Comparison of ENCODE assay signal across 8 mouse cellular contexts in the genomic region with DNA sequence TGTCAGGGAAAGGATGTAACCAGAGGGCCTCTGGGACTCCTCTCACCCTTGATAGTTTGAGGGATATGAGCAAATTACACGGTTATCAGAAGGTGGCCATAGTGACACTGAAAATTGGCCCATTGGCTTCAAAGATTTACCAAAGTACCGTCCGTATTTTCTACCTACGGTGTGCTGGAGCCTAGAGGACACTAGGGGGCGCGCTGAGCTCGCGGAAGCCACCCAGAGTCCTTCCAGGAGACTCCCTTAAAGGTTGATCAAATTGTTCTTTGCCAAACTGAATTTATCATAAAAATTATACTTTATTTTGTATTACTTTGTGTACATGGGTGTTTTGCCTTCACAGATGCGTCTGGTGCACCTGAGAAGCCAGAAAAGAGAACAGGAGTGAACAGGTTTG. TPM values are rescaled to one million over a fixed set of nuclear protein-coding genes. Genes with fewer than 3 reads are reported as not detected.
DNase-seq lines count a peak whose midpoint lies in the region; ATAC-seq lines count a peak whose summit lies in the region.

No protein-coding gene starts in this region.

- 1% methylated on average over 9 of the region's 9 CpGs for WGBS in kidney, embryonic 16.5 days
- WGBS in intestine, embryonic 15.5 days = under 1% methylated on average over 9 of the region's 9 CpGs

- intact Hi-C loops in left cerebral cortex, postnatal 4 days (cut with DNase I) = no loop called here

- no peaks in the 10 kb centered on the region for H3K27me3 ChIP-seq in kidney, embryonic 16.5 days (ENCODE audit: insufficient read depth, low read length)
- H3K27me3 ChIP-seq in intestine, embryonic 15.5 days (replicated peaks) = no peaks in the 10 kb centered on the region

- peak; percentile 16 for DNase-seq in kidney, adult 11 months
- peak; percentile 74 for DNase-seq in ZHBTc4 (ENCODE audit: low read depth, low spot score)
- DNase-seq in embryo, embryonic 11 days = peak; percentile 70
- peak; percentile 56 for DNase-seq in left cerebral cortex, postnatal 4 days
- DNase-seq in retina, adult 2 months (ENCODE audit: low read depth, low spot score) = peak; percentile 20
- peak; percentile 80 for DNase-seq in thymus, postnatal 4 days

- no peaks in the 10 kb centered on the region for H3K36me3 ChIP-seq in kidney, embryonic 16.5 days (ENCODE audit: insufficient read depth, low read length)
- no peaks in the 10 kb centered on the region for H3K36me3 ChIP-seq in intestine, embryonic 15.5 days

- no peak for ATAC-seq in kidney, embryonic 16.5 days (ENCODE audit: low FRiP score, low TSS enrichment)
- 0 out of 2 replicates have a peak, but pooled peaks have one; percentile 51 for ATAC-seq in intestine, embryonic 15.5 days

- no peaks in the 10 kb centered on the region for H3K9me3 ChIP-seq in kidney, embryonic 16.5 days (ENCODE audit: low read length)
- no peaks in the 10 kb centered on the region for H3K9me3 ChIP-seq in intestine, embryonic 15.5 days

- H3K4me1 ChIP-seq in kidney, embryonic 16.5 days (ENCODE audit: insufficient read depth, low read length) = no peaks in the 10 kb centered on the region
- H3K4me1 ChIP-seq in intestine, embryonic 15.5 days (replicated peaks) = no peaks in the 10 kb centered on the region

- no peak overlapping the region for H3K27ac ChIP-seq in kidney, embryonic 16.5 days (ENCODE audit: low read length)
- no peak overlapping the region for H3K27ac ChIP-seq in intestine, embryonic 15.5 days

- H3K4me2 ChIP-seq in kidney, embryonic 16.5 days (replicated peaks; ENCODE audit: low read depth, low read length) = no peak overlapping the region
- no peak overlapping the region for H3K4me2 ChIP-seq in intestine, embryonic 15.5 days (replicated peaks)

- no peak overlapping the region for H3K4me3 ChIP-seq in kidney, embryonic 16.5 days (ENCODE audit: low read length)
- no peak overlapping the region for H3K4me3 ChIP-seq in intestine, embryonic 15.5 days (replicated peaks)

- no peak overlapping the region for H3K9ac ChIP-seq in kidney, embryonic 16.5 days (replicated peaks; ENCODE audit: low read length)
- no peak overlapping the region for H3K9ac ChIP-seq in intestine, embryonic 15.5 days

RNA-seq across cellular contexts. Expression of a gene that starts 14.2 kb away (rescaled TPM):
- polyA plus RNA-seq in kidney, embryonic 16.5 days (2015; fragmentation: Nextera tagmentation; extraction: Ambion mirVana) = 1.4 and 1.6 TPM in 2 replicates
- polyA plus RNA-seq in intestine, embryonic 15.5 days (2015; fragmentation: Nextera tagmentation; extraction: Ambion mirVana) = 38.8 and 51.7 TPM in 2 replicates
- under 1 TPM; 0.16 to 0.20 TPM for total RNA-seq in left cerebral cortex, postnatal 4 days (2021)

RNA-seq across cellular contexts. Expression of a gene that starts 21.8 kb away (rescaled TPM):
- polyA plus RNA-seq in kidney, embryonic 16.5 days (2015; fragmentation: Nextera tagmentation; extraction: Ambion mirVana) = 0.19 TPM in 1 of 2 replicates, not detected in the other
- polyA plus RNA-seq in intestine, embryonic 15.5 days (2015; fragmentation: Nextera tagmentation; extraction: Ambion mirVana) = not detected in 2 replicates
- total RNA-seq in left cerebral cortex, postnatal 4 days (2021) = not detected

RNA-seq across cellular contexts. Expression of a gene that starts 32.6 kb away (rescaled TPM):
- 72.9 and 77.2 TPM in 2 replicates for polyA plus RNA-seq in kidney, embryonic 16.5 days (2015; fragmentation: Nextera tagmentation; extraction: Ambion mirVana)
- polyA plus RNA-seq in intestine, embryonic 15.5 days (2015; fragmentation: Nextera tagmentation; extraction: Ambion mirVana) = 63.6 and 66.4 TPM in 2 replicates
- 1 to 10 TPM; 7.2 to 9.3 TPM for total RNA-seq in left cerebral cortex, postnatal 4 days (2021)

RNA-seq across cellular contexts. Expression of a gene that starts 32.8 kb away (rescaled TPM):
- 17.3 and 20.5 TPM in 2 replicates for polyA plus RNA-seq in kidney, embryonic 16.5 days (2015; fragmentation: Nextera tagmentation; extraction: Ambion mirVana)
- 15.4 and 15.8 TPM in 2 replicates for polyA plus RNA-seq in intestine, embryonic 15.5 days (2015; fragmentation: Nextera tagmentation; extraction: Ambion mirVana)
- 10 to 100 TPM; 13.6 TPM for total RNA-seq in left cerebral cortex, postnatal 4 days (2021)

RNA-seq across cellular contexts. Expression of a gene that starts 45.1 kb away (rescaled TPM):
- polyA plus RNA-seq in kidney, embryonic 16.5 days (2015; fragmentation: Nextera tagmentation; extraction: Ambion mirVana) = 13.7 and 15.2 TPM in 2 replicates
- polyA plus RNA-seq in intestine, embryonic 15.5 days (2015; fragmentation: Nextera tagmentation; extraction: Ambion mirVana) = 6.5 and 6.7 TPM in 2 replicates
- total RNA-seq in left cerebral cortex, postnatal 4 days (2021) = under 1 TPM; 0.36 to 0.66 TPM

Comparison
In these comparisons a context has a peak if more than half of its experiments do, and no peak if none do; other contexts are left out.
1. DNase-seq: peak in every context shown above with its lines; median percentile 80 in thymus, postnatal 4 days; 74 in ZHBTc4; 70 in embryo, embryonic 11 days; 56 in left cerebral cortex, postnatal 4 days; 20 in retina, adult 2 months; 16 in kidney, adult 11 months.
2. RNA of a gene that starts 14.2 kb away (polyA plus RNA-seq): 38.8 to 51.7 TPM in intestine, embryonic 15.5 days; 1.4 to 1.6 TPM in kidney, embryonic 16.5 days; every median in the first group is over 10 times any median in the second.